Mouse (Mus musculus) megakaryocyte, embryonic 14.5 days (primary cell): ENCODE measurements at regions not wholly inside any gene's neighbourhood (a gene's known extent, or its start where the extent isn't known, plus 50 kb on each side); places are given as distances from the start of the nearest gene placed in this dataset.

ENCODE experiments used
- FLI1 ChIP-seq: IDR thresholded peaks from 2 replicates; pipeline ENCODE4 v1.6.1; 2012; ENCODE audit warnings: low read length, inconsistent platforms, mixed read lengths
- GATA1 ChIP-seq: IDR thresholded peaks from 3 replicates; pipeline ENCODE4 v1.6.1; 2012; ENCODE audit warnings: mixed read lengths, low read length, inconsistent platforms, borderline replicate concordance

DNA sequence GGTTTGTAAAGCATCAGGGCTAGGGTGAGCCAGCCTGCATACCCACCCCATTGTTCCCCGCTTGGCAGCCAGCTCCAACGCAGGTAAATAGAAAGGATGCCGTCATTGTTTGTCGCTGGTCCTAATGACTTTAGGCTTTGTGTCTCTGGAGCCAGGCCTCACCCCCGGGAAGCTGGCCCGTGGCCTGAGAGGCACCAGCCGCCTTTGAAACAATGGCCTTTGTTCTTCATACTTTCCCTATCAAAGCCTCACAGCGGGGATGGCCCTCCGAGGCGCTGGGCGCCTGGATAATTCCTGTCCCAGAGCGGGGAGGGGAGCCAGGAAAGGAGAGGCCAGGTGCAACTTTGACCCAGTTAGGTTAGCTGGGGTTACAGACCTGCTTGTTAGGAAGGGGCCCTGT lies 495.0 kb downstream of the Med13l start:
- TF ChIP-seq GATA1, result no peak
- TF ChIP-seq FLI1, result no peak
